Mouse (Mus musculus) embryonic facial prominence, embryonic 13.5 days (tissue): ENCODE measurements at regions not wholly inside any gene's neighbourhood (a gene's known extent, or its start where the extent isn't known, plus 50 kb on each side); places are given as distances from the start of the nearest gene placed in this dataset.
"Not testable (repeated sequence)": the region's sequence is repeated elsewhere in the genome, so short reads cannot be mapped to it uniquely, and the experiment has no call there.

ENCODE experiments used
- ATAC-seq: fragments of 200-750 bp; cut with Nextera tagmentation; 2 replicates; pipeline ENCODE4 v1.8.0; 2017; ENCODE audit warnings: low read depth; ENCODE audit not compliant: insufficient number of reproducible peaks, insufficient read depth, low FRiP score, low TSS enrichment
- H3K27ac ChIP-seq: fragments of 300-500 bp; sonication (generic); 2 replicates; pipeline ENCODE4 v1.5.1; 2015; ENCODE audit warnings: moderate library complexity, mild to moderate bottlenecking, inconsistent platforms
- H3K27me3 ChIP-seq: fragments of 300-500 bp; sonication (generic); 2 replicates; pipeline ENCODE4 v1.6.1; 2015; ENCODE audit warnings: mild to moderate bottlenecking, inconsistent platforms
- H3K36me3 ChIP-seq: fragments of 300-500 bp; sonication (generic); 2 replicates; pipeline ENCODE4 v1.6.1; 2015; ENCODE audit warnings: mild to moderate bottlenecking, inconsistent platforms
- H3K4me1 ChIP-seq: fragments of 300-500 bp; sonication (generic); 2 replicates; pipeline ENCODE4 v1.6.1; 2015; ENCODE audit warnings: inconsistent platforms
- H3K4me2 ChIP-seq: fragments of 300-500 bp; sonication (generic); 2 replicates; pipeline ENCODE4 v1.6.1; 2015; ENCODE audit warnings: moderate library complexity, mild to moderate bottlenecking, inconsistent platforms
- H3K4me3 ChIP-seq: fragments of 300-500 bp; sonication (generic); 2 replicates; pipeline ENCODE4 v1.5.1; 2015; ENCODE audit warnings: mild to moderate bottlenecking, inconsistent platforms
- H3K9ac ChIP-seq: fragments of 300-500 bp; sonication (generic); 2 replicates; pipeline ENCODE4 v1.6.1; 2015; ENCODE audit warnings: mild to moderate bottlenecking, inconsistent platforms
- H3K9me3 ChIP-seq: fragments of 300-500 bp; sonication (generic); 2 replicates; pipeline ENCODE4 v1.6.1; 2016; ENCODE audit warnings: inconsistent platforms
- WGBS: fragments of 180-500 bp; shearing (Covaris S2); methylation state at CpG from one replicate; pipeline ENCODE4 v1.1.7; 2015; ENCODE audit warnings: mixed read lengths; 5-methylcytosine and 5-hydroxymethylcytosine counted together

DNA sequence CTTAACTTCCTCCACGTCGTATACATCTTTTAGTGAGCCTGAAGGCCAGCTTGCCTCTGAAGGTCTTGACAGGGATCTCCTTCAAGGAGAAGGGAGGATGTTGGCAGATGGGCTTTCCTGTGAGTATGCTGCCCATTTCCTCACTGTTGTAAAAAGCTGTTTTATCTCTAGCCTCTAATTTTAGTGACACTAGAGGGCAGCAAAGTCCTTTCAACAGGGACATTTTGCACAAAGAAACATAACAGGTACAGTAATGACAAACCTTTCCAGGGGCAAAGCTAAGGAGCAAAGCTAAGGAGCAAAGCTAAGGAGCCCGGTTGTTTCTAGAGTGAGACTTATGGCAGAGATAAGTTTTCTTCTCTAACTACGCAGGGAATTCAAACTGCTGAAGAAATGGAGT is 59.0 kb upstream of the Kbtbd8 start:
- no peak overlapping the region for H3K27ac ChIP-seq
- H3K4me1 ChIP-seq: no peaks in the 10 kb centered on the region
- 41% methylated on average over 4 of the region's 4 CpGs for WGBS
- no peaks in the 10 kb centered on the region for H3K27me3 ChIP-seq
- no peaks in the 10 kb centered on the region for H3K9me3 ChIP-seq
- H3K4me3 ChIP-seq: no peak overlapping the region
- no peaks in the 10 kb centered on the region for H3K36me3 ChIP-seq
- H3K4me2 ChIP-seq: no peak overlapping the region
- H3K9ac ChIP-seq: no peak overlapping the region
- no peak for ATAC-seq

DNA sequence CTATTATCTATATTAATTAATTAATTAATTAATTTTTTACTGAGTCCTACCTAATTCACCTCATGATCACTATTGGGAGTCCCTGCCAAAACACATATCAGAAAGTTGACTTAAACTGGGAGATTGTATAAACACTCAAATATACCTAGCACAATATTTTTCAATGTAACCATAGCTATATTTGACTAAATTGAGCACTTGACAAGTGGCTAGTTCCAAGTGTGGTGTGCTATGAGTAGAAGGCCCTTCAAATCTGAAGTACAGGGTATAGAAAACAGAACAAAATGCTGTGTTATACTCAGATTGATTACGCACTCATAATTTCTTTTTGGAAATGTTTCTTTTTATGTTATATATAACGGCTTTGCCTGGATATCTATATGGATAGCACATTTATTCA is 60.8 kb upstream of the Kbtbd8 start:
- Histone ChIP-seq H3K27ac (no peak overlapping the region), H3K9ac (no peak overlapping the region), H3K4me1 (no peaks in the 10 kb centered on the region), H3K27me3 (no peaks in the 10 kb centered on the region), H3K4me2 (no peak overlapping the region), H3K9me3 (no peaks in the 10 kb centered on the region), H3K4me3 (no peak overlapping the region), H3K36me3 (no peaks in the 10 kb centered on the region)
- 88% methylated on average over 2 of the region's 2 CpGs for WGBS
- no peak for ATAC-seq

DNA sequence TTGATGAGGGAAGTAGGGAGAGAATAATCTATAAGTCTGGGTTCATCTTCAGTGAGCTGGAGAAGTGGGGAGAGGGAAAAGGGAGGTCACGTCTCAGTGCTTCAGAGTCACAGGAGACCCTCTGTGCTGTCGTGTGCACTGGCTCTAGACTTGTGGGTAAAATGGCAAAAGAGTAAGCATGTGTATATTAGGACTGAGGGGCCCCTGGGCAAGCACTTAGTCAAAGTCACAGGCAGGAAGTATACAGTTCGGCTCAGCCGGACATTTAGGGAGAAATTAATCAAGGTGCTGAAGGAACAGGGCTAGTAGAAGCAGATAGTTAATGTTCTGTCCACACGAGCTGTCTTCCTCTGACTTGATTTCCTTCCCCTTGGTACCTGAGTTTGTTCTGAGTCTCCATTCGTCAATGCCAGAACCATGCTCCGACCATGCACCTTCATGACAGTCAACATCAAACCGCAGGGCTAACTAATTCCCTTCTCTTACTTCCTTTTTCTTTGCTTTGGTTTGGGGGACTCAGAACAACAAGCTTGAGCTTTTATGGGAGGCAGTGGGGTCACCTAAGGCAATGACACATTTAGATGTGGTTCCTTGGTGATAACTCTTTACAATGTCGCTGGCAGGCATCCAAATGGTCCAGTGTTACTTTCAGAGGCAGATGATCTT is 63.2 kb upstream of the Kbtbd8 start:
- Histone ChIP-seq H3K27me3 (no peaks in the 10 kb centered on the region), H3K9me3 (no peaks in the 10 kb centered on the region), H3K27ac (no peak overlapping the region), H3K4me2 (no peak overlapping the region), H3K4me3 (no peak overlapping the region), H3K36me3 (no peaks in the 10 kb centered on the region), H3K9ac (no peak overlapping the region), H3K4me1 (no peaks in the 10 kb centered on the region)
- ATAC-seq: no peak
- WGBS: 79% methylated on average over 9 of the region's 9 CpGs

DNA sequence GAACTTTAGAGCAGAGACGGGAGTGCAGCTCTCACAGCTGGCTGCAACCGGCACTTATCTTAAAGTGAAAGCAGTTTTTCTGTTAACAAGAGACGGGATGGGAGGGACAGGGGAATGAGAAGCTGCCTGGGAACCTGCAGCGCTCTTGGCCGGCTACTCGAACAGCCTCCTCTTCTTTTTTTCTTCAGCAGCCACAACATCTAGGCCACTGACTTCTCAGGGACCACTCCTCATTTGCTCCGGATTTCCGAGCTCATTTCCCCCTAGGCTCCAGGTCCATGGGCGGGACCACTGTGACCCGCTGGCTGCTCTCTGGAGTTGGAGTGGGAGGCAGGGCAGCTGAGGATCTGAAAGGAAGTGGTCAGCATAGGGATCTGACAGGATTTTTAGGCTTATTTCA is 75.7 kb upstream of the Kbtbd8 start:
- 23% methylated on average over 8 of the region's 10 CpGs for WGBS
- H3K4me2 ChIP-seq: peak overlapping the region; percentile 35
- not testable (repeated sequence) for H3K9me3 ChIP-seq, ATAC-seq, H3K4me1 ChIP-seq, H3K36me3 ChIP-seq, H3K27ac ChIP-seq, H3K4me3 ChIP-seq, H3K9ac ChIP-seq, H3K27me3 ChIP-seq

DNA sequence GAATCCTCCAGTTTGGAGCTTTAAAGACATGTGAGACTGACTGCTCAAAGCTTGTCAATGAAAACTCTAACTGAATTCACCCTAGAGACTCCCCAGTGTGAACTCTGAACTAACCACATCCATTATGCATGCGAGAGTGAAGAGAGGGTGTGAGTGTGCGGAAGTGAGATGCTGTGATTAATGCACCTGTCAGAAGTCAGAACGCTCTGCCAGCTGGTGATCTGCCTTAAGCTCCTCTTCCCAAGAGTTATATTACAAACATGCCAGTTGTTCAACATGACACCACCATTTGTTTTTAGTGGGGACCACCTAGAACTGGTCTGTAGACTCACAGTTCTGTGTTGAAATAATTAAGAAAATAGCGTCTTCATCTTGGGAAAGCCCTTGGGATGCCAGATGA is 92.8 kb upstream of the Kbtbd8 start:
- Histone ChIP-seq H3K4me1 (peaks cover 9% of the 10 kb centered on the region), H3K36me3 (no peaks in the 10 kb centered on the region), H3K4me2 (no peak overlapping the region), H3K9ac (no peak overlapping the region), H3K4me3 (no peak overlapping the region), H3K9me3 (no peaks in the 10 kb centered on the region), H3K27me3 (peaks cover 11% of the 10 kb centered on the region), H3K27ac (no peak overlapping the region)
- no peak for ATAC-seq
- 49% methylated on average over 4 of the region's 4 CpGs for WGBS

DNA sequence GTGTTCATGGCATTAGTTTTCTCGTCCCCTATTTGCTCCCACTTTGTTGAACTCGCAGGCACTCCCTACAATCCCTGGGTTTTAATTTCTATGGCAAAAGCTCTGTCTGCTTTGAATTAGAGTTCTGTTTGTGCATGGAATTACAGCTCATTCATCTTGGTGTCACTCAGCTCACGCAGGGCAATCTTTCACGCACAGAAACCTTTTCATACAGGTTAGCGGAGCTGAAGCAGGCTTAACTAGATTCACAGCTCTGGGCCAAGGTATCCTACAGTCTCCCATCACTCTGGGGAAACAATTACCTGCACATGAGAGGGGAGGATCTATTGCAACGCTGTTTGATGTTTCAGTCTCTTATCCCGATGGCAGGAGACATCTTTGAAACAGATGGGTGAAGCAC is 95.3 kb upstream of the Kbtbd8 start:
- H3K27me3 ChIP-seq: peaks cover 11% of the 10 kb centered on the region
- H3K36me3 ChIP-seq: no peaks in the 10 kb centered on the region
- no peak overlapping the region for H3K27ac ChIP-seq
- no peak for ATAC-seq
- 16% methylated on average over 7 of the region's 7 CpGs for WGBS
- no peak overlapping the region for H3K4me3 ChIP-seq
- no peak overlapping the region for H3K4me2 ChIP-seq
- peaks cover 15% of the 10 kb centered on the region for H3K4me1 ChIP-seq
- H3K9me3 ChIP-seq: no peaks in the 10 kb centered on the region
- no peak overlapping the region for H3K9ac ChIP-seq

DNA sequence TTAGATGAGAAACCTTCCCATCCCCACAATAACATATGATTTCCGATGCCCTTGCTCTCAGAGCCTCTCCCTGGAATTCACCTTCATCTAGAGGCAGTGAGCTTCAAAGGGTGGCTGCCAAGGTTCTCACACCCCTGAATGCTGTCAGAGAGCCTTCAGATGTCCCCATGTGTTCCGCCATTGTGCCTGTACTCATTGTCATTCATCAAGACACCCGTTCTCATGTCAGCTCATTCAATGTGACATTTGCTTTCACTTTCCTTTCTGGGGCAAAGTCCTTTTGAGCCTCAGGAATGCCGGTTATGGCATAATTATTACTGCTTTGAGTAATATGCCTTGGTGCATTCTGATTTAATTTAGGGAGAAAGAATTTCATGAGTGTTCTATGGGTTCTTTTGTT is 99.1 kb upstream of the Kbtbd8 start:
- no peak for ATAC-seq
- Histone ChIP-seq H3K4me3 (no peak overlapping the region), H3K9me3 (no peaks in the 10 kb centered on the region), H3K27ac (no peak overlapping the region), H3K36me3 (no peaks in the 10 kb centered on the region), H3K4me1 (peaks cover 15% of the 10 kb centered on the region), H3K4me2 (no peak overlapping the region), H3K9ac (no peak overlapping the region), H3K27me3 (peaks cover 8% of the 10 kb centered on the region)
- 41% methylated on average over 4 of the region's 4 CpGs for WGBS

DNA sequence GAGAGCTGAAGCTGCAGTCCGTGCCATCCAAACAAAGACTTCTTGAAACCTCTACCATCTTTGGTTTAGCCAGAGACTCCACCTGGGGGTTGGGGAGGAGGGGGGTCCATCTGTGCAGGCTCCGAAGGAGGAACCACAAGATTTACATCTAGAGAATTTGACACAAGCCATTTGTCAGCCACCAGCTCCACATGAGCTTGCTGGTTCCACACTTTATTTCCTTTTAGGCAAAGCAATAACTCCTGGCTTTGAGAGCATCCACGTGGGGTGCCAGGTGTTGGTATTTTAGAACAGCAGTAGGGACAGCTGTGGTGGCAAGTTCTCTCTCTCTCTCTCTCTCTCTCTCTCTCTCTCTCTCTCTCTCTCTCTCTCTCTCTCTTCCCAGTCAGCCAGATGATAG is 99.6 kb upstream of the Kbtbd8 start:
- ATAC-seq: no peak
- Histone ChIP-seq H3K4me1 (peaks cover 15% of the 10 kb centered on the region), H3K27ac (no peak overlapping the region), H3K9ac (no peak overlapping the region), H3K4me3 (no peak overlapping the region), H3K27me3 (peaks cover 3% of the 10 kb centered on the region), H3K9me3 (no peaks in the 10 kb centered on the region), H3K4me2 (no peak overlapping the region), H3K36me3 (no peaks in the 10 kb centered on the region)
- 67% methylated on average over 3 of the region's 3 CpGs for WGBS

DNA sequence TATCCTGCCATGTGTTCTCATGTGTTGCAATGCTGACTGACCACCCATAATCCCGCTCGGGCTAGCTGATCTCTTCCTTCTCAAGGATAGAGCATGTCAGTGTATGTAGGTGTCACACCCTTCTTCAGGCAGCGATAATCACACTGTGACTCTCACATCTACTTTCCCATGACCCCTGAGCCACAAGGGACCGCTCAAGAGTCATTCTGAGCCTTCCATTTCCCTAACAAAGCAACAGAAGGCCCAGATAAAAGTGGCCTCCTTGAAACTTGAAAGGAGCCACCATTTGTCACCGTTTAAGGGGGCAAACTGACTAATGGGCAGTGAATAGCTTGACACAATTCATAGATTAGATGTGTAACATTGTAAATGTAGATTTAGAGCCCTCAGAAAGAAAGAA is 103.9 kb upstream of the Kbtbd8 start:
- Histone ChIP-seq H3K9me3 (no peaks in the 10 kb centered on the region), H3K9ac (no peak overlapping the region), H3K4me3 (no peak overlapping the region), H3K27ac (no peak overlapping the region), H3K4me2 (no peak overlapping the region), H3K4me1 (peaks cover 6% of the 10 kb centered on the region), H3K36me3 (no peaks in the 10 kb centered on the region), H3K27me3 (no peaks in the 10 kb centered on the region)
- whole genome bisulfite sequencing: 74% methylated on average over 5 of the region's 5 CpGs
- ATAC-seq: no peak

DNA sequence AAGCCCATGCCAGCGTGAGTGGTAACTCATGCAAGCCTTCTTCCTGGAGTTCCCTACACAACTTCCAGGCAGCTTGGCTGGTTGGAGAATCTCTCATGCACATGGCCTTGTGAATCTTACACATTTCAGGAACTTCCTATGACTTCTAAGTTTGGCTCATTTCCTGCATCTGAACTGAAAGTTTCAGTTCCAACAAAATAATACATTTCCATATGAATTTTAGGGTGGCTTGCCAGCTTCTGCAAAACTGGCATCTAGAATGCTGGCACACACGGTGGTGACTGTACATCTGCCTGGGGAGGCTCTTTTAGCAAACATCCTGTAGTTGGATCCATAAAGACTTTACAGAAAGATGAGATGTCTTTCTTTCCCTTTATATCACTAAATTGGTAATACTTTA is 110.6 kb upstream of the Kbtbd8 start:
- no peak for ATAC-seq
- H3K4me3 ChIP-seq: no peak overlapping the region
- 87% methylated on average over 2 of the region's 2 CpGs for WGBS

DNA sequence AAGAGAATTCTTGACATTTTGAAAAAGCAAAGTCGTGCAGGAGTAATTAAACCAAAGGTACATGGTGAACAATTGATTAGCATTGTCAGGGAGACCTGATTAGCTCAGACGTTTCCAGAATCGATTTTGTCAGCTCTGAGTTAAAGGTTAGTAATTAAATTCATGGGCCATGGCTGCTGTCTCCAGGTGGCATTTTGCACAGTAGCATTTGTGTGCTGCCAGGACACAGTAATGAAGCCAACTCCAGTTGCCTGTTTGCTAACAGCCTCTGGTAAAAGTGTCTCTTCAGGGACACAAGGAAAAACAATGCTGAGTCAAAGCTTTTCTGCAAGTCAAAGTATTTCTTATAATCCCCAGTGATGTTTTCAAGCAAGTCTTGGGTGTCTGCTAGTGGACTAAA is 113.3 kb upstream of the Kbtbd8 start:
- H3K9me3 ChIP-seq: no peaks in the 10 kb centered on the region
- H3K9ac ChIP-seq: no peak overlapping the region
- no peaks in the 10 kb centered on the region for H3K4me1 ChIP-seq
- H3K27ac ChIP-seq: no peak overlapping the region
- no peak for ATAC-seq
- H3K36me3 ChIP-seq: no peaks in the 10 kb centered on the region
- 58% methylated on average over 3 of the region's 3 CpGs for WGBS
- no peaks in the 10 kb centered on the region for H3K27me3 ChIP-seq
- no peak overlapping the region for H3K4me3 ChIP-seq
- no peak overlapping the region for H3K4me2 ChIP-seq

More for the DNA sequence above, 110.6 kb upstream of the Kbtbd8 start:
- Histone ChIP-seq H3K27ac (no peak overlapping the region), H3K4me2 (no peak overlapping the region), H3K27me3 (no peaks in the 10 kb centered on the region), H3K9ac (no peak overlapping the region), H3K9me3 (no peaks in the 10 kb centered on the region), H3K36me3 (no peaks in the 10 kb centered on the region), H3K4me1 (no peaks in the 10 kb centered on the region)

DNA sequence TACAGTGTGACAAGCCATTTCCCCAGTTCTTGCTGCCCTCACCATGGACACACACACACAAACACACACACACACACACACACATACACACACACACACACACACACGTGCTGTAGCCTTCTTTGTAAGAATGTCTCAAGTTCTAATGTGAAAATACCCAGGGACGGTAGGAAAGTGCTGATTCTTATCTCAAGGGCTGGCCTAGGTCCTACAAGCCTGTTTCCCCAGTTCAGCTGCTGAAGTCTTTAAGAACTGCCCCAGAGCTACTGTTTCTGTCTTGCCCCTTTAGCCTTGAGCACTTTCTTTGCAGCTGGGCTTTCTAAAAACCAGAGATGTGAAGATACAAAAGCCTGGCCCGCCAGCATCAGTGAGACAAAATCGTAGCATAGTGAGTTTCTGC is 117.5 kb upstream of the Kbtbd8 start:
- H3K4me1 ChIP-seq: no peaks in the 10 kb centered on the region
- H3K4me2 ChIP-seq: no peak overlapping the region
- no peak overlapping the region for H3K27ac ChIP-seq
- ATAC-seq: no peak
- WGBS: 54% methylated on average over 4 of the region's 4 CpGs
- H3K4me3 ChIP-seq: no peak overlapping the region
- H3K9me3 ChIP-seq: no peaks in the 10 kb centered on the region
- no peaks in the 10 kb centered on the region for H3K27me3 ChIP-seq
- H3K9ac ChIP-seq: no peak overlapping the region
- H3K36me3 ChIP-seq: no peaks in the 10 kb centered on the region

DNA sequence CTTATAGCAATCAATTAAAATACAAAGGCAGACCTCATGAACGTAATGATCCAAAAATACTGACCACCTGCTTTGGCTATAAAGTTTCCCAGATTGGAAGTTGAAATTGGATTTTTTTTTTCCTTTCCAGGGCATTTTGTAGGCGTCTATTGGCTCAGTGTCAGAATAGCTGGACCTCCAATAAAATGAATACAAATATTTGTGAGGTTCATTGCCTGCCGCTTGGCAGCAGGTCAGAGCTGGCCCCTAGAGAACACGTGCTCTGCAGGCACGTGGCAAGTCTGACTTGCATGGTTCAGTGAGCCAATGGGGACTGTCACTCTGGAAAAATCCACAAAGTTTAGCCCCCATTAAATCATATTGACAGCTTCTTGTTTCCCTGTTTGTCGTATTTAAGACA is 118.0 kb upstream of the Kbtbd8 start:
- ATAC-seq: no peak
- WGBS: 69% methylated on average over 6 of the region's 6 CpGs
- no peak overlapping the region for H3K4me2 ChIP-seq
- no peaks in the 10 kb centered on the region for H3K9me3 ChIP-seq
- no peaks in the 10 kb centered on the region for H3K36me3 ChIP-seq
- H3K9ac ChIP-seq: no peak overlapping the region
- no peak overlapping the region for H3K27ac ChIP-seq
- no peaks in the 10 kb centered on the region for H3K27me3 ChIP-seq
- no peaks in the 10 kb centered on the region for H3K4me1 ChIP-seq
- no peak overlapping the region for H3K4me3 ChIP-seq
